Mouse (Mus musculus): ENCODE measurements around the gene Ambp.

Gene Ambp

DNA sequence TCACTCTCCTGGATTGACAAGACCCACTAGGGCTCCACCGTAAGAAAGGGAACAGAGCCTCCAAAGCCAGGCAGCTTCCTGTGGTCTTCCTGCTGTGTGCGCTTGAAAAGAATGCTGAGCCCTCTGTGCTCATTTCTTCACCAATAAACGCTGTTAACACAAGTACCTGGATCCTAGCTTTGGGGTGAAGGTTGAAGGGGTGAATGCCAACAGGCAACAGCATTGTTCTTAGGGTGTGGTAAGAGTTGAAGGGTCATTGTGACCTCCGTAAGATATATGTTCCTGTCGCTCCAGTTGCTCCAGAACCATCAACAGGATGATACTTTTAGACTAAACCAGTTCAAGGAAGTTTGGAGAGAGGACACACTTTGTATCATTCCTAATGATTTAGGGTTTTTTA is at the start of gene Ambp:
TSS of gene Ambp (minus strand) at position 101 of the 400 bp plus-strand sequence.
- no peak for DNase-seq

DNA sequence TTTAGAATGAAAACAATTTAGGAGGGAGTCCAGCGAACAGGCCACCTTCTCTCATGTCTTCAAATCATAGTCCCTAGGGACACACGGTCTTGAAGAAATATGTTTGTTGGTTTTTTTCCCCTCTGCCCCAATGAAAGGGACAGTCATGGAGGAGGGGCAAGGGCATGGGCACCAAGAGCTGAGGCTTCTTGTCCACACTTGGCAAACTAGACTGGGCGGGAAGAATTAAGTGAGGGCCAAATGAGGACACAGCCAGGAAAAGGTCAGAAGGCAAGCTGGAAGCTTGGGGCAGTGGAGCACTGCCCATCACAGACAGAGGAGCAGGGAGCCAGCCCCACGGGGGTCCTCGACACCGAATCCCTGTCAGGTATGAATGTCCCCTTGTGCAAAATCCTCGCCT is 49.3 kb upstream of the Ambp start:
- no peak for DNase-seq

DNA sequence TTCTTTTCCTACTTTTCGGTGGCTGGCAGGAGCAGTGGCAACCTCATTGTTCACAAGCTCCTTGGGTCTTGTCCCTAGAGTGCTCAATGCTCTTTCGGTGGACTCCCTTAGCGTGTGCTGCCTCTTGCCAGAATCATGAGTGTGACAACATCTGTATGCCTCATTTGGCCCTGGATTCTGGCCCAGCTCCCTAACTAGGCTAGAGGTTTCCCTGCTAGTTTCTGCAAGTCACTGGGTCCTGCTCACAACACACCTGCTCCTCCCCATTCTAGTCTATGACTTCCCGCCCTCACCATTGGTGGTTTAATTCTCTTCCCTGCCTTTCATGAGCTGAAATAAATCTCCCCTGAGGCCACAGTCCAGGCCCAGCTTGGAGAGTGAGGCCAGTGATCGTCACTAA is 44.8 kb upstream of the Ambp start:
- no peak for DNase-seq

DNA sequence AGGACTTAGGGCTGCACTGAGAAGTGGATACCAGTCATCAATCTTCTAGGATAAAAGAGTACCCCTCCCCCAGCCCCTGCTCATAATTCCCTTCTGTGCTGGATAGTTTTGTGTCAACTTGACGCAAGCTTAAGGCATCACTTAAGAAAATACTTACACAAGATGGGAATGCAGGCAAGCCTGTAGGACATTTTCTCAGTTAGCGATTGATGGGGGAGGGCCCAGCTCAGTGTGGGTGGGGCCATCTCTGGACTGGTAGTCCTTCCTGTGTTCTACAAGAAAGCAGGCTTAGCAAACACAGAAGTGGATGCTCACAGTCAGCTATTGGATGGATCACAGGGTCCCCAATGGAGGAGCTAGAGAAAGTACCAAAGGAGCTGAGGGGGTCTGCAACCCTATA is 39.8 kb upstream of the Ambp start:
- no peak for DNase-seq

DNA sequence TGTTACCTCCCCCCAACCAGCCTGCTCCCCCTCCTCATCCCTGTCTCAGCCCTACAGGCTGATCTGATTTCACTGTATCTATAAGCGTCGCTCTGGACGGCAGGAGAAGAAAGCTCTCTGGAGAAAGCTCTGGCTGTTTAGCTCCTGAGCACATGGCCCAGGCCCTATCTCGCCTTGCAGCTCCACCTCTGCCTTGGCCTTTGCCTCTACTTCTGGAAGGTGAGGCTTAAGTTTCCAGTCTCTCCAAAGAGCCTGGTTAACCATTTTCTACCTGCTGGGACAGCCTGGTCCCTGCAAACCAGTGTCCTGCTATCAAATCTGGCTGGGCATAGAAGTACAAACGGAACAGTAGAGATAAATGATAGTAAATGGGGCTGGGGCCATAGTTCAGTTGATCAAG is 37.0 kb upstream of the Ambp start:
- no peak for DNase-seq

DNA sequence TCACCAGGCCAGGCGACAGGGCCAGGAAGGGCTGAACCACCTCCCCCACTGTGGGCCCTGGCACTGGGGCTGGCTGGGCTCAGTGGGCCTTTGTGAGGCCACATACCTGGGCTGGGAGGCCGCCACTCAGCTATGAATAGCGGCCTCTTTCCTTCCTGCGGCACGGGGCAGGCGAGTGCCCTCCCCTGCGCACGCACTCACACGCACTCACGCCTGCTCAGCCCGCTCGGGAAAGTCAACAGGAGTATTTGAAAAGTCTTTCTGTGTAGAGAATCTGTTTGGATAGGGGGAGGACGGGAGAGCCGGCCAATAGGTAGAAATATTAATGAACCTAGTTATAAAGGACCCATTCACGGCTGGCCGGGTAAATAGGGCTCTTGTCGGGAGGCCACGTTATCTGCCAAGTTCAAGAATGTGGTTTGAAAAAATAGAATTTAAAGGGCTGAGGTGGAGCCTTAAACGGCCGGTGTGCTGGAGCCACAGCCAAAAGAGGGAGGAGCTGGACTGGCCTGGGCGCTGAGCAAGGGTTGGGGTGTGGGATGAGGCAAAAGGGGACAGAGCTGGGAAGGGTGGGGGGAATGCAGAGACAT is 31.8 kb upstream of the Ambp start:
- peak; percentile 23 for DNase-seq

DNA sequence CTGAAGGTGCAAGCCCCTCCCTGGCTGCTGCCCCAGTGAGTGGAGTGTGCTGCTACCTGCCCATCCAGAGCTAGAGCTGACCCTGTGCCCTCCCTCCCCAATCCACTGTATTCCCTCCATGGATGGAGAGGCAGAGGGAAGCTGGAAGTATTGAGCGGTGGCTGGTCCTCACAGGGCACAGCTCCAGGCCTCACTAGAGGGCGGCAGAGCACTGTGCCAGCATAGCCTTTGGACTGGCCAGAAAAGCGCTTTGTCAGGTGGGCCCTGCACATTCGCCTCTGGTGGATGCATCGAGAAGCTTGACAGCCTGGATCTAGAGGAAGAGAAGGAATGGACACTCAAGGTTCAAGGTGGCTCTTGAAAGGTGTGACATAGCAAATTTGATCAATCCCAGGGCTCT is 27.0 kb upstream of the Ambp start:
- peak; percentile 83 for DNase-seq

DNA sequence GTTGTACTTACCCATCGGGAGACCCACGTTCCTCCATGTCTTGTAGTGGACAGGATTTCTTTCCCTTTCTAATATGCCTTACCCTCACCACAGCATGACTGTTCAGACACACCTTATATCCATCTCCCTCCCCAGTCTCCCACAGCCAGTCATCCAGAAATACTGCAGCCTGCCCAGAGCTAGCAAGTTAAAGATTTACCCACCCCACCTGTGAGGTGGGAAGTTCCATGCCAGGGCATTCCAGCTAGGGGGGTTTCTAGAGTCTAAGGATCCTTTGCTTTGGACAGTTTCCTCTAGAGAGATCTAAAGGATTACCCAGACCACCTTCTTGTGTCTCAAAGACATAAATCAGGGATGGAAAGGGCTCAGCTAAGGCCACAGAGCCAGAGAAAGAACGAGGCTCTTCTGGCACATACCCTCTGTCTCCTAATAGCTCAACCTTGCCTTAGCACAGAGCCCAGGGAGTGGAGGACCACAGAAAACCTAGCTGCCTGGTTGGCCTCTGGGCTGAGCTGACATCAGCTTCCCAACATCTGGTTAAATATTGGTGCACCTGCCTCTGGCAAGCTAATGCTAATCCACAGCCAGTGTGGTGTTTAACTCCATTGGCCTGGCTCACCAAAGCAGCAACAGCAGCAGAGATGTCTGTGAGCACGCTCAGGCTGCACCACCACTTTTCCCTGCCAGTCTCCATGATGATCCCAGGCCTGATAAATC is 17.5 kb upstream of the Ambp start, which contains the start of gene Kif12:
TSS of gene Kif12 (minus strand) at position 163 of the 717 bp plus-strand sequence.
- DNase-seq: peak; percentile 89

DNA sequence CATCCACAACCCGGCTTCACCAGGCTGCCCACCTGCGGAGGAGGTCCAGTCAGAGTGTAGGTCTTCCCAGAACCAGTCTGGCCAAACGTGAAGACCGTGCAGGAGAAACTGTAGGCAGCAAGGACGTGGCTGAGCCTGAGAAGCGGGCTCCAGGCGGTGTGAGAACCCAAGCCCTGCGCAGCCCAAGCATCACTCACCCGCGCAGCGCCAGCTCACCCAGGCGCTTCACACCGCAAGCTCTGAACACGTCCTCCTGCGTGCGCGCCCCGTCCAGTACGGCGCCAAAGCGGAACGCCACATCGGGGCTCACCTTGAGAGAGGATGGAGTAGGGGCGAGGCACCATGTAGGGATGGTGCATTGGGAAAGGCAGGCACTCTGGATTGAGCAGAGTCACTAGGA is 16.5 kb upstream of the Ambp start:
- DNase-seq: peak; percentile 34

DNA sequence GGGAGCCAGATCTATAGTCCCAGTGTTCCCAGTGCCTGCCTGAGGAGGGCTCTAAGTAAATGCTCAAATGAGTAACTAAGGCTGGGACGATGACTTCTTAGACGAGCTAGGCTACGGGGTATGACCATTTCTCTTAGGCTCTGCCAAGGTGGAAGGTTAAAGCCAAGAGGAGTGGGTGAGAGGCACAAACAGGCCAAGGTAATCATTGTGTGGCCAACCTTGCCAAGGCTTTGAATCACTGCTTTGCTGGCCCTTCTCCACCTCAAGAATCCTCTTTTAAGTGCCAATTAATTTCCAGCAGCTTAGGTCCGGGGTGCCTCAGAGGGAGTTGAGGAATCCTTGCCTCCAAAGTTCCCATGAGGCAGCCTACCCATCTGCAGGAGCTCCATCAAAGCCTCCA is 15.5 kb upstream of the Ambp start:
- peak; percentile 26 for DNase-seq

DNA sequence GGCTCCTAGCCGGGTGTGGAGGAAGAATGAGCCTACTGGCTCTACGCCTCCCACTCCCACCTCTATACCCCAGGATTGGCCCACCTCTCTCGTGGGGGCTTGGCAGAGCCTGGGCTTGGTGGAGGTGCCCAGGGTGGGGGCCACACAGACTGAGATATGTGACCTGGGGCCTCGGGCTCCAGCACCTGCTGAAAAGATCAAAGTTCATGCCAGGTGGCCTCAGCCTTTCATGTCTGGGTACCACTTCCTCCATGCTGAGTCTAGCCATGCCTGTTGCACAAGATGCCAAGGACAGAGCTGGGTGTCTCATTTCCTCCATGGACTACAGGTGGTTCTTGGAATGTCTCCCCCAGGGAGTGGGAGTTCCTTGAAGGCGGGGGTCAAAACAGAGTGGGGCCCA is 11.7 kb upstream of the Ambp start:
- no peak for DNase-seq

DNA sequence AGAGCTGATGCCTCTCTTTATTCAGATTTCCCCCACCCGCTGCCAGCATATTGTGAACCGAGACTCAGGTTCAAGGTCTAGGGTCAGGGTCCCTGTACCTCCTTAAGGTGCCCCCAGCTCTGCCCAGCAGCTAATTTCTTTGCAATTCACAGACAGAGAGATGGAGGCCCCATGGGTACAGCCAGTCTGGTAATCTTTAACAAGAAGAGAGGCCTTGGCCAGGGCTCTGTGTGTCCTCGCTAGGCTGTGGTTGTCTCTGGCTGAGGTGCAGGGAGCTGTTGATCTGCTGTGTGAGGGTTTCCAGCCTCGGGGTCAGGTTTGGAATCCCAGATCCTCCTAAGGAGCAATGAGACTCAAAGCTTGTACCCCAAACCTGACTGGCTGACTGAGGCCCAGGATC is 11.0 kb upstream of the Ambp start:
- DNase-seq: peak; percentile 71

DNA sequence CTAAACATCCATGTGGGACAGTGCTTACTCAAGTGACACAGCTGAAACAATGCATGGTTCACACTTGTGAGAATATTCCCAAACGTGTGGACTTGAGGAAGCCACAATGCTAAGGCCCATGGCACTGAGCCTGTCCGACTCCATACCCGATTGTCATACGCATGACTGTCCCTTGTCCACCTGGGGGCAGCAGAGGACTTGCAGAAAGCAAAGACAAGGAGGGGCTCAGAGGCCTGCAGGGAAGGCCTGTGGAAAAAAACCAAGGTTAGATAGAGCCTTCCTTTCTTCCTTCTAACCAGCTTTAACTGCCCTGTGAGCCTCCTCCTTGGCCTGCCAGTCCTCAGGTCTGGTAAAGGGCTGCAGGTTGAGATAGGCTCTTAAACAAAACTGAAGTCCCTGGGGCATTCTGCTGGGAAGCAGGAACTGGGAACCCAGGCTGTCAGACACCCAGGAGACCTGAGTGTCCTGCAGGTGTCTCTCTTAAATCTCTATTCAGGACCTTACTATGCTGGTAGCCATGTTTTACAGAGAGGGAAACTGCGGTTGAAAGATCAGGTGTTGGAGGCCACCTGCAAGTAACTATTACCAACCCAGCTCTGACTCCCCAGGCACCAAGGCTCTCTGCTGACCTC is 4.5 kb upstream of the Ambp start:
- peak; percentile 91 for DNase-seq

DNA sequence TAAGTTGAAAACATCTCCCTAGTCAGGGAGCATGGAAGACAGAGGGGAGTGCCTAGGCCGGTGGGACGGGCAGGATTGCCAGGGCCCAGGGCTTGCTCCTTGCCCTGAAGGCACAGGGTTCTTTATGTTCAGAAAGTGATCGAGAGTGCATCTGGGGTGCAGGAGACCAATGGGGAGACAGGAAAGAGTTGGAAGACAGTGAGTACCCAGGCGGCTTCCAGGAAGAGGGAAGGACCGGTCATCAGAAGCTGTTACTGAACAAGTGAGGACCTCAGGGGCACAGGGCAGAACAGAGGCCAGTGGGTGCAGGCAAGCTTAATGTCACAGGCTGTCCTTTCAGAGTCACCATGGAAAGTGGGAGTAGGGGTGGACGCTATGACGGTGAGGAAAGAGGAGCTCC is 3.6 kb upstream of the Ambp start:
- DNase-seq: peak; percentile 36

DNA sequence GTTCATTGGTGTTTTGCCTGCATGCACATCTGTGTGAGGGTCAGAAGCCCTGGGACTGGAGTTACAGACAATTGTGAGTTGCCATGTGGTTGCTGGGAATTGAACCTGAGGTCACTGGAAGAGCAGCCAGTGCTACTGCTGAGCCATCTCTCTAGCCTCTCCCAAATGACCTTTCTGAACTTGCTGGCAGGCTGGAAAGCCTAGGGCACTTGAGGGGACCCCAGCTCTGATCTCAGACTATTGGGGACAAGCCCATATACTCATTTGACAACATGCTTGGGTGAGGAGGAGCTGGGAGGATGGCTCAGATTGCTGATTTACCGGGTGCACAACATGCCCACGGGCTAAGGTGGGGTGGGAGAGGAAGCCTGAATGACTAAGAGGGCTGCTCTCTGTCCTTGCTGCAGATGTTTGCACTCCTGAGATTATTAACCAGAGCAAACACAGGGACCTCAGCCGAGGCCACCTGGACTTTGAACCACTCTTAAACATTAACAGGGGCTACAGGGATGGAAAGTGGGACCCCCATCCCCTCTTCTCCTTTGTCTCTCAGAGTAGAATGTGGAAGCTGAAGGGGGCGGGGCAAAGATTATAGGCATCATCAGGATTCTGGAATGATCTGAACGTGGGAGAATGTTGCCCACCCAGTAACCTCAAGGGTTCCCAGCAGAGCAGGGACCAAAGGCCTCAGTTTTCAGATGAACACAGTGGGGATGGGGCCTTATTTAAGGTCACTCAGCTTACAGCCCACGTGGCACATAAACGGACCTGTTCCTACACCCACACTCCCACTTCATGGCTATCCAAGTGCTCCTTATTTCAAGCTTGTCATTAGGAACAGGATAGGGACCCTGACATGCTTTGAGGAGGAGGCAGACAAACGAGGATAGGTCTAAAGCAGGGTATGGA is 2.4 kb upstream of the Ambp start:
- peak; percentile 82 for DNase-seq

DNA sequence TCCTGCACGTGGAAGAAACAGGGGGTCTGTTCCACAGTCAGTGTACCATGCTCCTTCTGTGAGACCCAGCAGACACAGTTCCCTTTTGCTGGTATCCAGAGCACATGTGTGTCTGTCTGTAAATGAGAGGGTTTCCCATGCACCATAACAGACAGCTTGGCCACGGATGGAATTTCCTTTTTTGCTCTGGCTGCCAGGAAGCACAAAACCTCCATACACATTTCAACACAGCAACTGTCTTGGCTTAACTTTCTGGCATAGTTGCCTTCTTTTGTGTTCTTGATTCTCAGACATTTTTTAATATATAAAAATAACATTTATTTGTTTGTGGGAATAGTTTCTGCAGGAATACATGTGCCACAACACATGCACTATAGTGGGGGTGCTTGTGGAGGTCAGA is 997 bp upstream of the Ambp start:
- no peak for DNase-seq

DNA sequence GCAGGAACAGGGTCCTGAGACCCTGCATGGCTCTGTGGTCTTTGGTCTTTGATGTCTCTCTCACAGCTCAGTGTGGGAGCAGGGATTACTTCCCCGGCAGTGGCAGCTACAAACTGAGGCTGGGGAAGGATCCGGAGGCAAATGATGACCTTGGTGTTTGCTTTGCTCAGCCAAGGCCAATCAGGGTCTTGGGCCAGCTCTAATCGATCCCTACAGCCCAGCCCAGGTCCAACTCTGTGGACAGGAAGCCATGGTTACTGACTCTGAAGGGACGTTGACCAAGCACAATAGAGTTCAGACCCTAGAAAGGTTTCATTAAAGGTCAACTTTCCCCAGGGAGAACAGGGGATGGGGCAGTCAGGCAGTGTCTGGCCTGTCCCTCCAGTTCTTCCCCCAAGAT is 571 bp downstream of the Ambp start:
- DNase-seq: no peak

DNA sequence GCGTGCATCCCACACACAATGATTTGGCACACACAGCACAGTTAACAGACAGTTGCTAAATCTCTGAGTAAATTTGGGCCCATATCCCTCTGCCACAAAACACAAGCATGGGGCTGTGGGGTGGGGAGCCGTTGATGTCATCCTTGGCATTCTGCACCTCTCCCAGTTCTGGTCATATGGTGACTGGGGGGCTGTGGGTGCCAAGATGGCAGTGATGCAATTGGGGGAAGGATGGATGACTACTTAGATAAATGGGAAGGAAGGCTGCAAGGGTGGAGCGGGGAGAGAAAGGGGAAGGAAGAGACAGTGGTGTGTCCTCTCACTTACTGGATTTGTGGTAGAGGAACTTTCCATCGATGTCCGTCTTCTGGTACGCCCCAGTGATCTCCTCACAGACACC is 3.5 kb downstream of the Ambp start:
- DNase-seq: no peak

DNA sequence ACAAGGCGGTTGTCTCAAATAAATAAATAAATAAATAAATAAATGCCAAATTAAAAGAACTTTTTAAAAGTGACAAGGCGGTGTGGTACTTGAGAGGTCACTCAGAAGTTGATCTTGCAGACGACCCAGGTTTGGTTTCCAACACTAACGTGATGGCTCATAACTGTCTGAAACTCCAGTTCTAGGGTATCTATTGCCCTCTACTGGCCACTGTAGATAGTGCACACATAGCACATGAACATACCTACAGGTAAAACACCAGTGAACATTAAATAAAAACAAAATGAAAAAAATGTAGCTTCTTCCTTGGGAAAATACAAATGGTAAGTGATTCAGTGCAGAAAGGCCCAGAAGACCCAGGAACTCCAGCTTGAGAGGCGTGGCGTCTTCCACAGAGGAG is 7.3 kb downstream of the Ambp start:
- no peak for DNase-seq

DNA sequence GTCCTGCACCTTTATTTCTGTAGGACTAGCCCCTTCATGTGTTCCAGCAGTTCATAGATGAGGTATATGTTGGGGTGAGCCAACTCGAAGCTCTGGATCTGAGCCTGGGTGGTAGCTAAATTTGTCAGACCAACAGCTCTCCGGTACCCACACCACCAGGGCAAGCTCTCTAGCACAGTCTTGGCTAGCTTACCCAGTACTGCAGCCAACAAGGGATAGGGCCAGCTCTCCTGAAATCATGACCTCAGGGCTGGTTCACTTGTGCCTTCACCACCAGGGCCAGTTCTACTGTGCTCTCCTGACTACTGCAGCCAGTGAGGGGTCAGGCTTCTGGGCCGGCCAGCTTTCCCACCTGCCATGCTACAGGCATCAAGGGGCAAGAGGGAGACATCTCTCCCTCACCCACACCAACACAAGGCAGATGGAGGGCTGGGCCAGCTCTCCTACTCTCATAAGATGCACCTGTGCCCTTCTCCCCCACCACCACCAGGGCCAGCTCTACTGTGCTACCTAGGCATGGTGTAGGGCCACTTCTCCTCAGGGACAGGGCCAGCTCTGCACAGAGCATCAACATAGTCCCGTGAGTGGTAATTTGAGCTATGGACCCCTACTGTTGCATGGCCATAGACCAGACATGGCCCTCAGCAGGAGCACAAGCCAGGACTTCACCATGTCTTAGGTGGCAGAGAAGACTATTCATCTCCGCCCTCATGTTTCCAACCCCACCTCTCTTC is 24.5 kb downstream of the Ambp start:
- no peak for DNase-seq

DNA sequence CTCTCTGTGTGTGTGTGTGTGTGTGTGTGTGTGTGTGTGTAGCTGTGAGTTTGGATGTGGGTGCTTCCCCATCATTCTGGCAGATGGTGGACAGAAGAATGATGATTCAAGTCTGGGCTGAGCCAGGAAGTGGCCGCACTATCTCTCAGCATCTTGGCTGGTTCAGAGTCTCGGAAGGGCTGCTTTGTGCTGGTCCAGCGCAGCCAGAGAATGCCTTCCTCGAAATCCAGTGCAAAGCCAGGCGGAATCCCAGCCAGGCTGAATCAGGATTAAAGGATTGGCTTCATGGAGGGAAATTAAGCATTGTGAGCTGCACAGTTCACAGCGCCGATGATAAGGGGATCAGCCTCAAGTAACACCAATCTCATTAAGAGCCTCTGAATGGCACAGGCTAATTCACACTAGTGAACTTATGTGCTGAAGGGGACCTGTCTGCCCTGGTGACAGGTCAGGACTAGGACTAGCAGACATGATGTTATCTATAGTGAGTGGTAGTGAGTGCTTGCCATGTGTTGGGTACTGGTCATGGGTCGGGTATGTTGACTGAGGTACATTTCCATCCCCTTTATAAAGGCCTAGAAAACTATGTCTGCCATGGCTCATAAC is 29.6 kb downstream of the Ambp start:
- DNase-seq: no peak
